Mouse (Mus musculus) splenic B cell, adult 2 months (primary cell): ENCODE results near the gene Psen1.

Source experiments
- DNase-seq: peaks from one replicate; pipeline ENCODE4 v3.0.0-alpha.2; 2011; ENCODE audit warnings: low read depth, low spot score
- H3K27me3 ChIP-seq: 2 replicates; pipeline ENCODE4 v1.6.1; 2012; ENCODE audit warnings: mild to moderate bottlenecking, low read length, moderate library complexity, mixed read lengths; ENCODE audit not compliant: control insufficient read depth, poor library complexity, insufficient read depth, severe bottlenecking
- H3K36me3 ChIP-seq: 2 replicates; pipeline ENCODE4 v1.6.1; 2012; ENCODE audit warnings: mild to moderate bottlenecking, low read length, moderate library complexity, mixed read lengths; ENCODE audit not compliant: control insufficient read depth, poor library complexity, insufficient read depth, severe bottlenecking

Psen1 gene

DNA sequence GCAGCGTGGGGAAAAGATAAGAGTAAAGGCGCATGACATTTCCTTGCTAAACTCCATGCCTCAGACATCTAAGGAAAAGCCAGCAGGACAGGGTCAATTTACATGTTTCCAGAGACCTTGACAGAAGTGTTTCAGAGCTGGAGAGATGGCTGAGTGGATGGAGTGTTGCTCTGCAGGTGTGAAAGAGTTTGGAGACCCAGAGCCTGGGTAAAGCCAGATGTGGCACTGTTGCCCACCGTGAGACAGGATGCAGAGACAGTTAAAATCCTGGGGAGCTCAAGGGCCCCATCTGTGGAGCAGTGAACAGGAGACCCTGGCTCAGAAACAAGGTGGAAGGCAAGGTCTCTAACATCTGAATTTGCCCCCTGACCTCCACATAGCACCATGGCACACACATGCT lies 55.8 kb downstream of the Psen1 start:
- Histone ChIP-seq H3K36me3 (no peaks in the 10 kb centered on the region), H3K27me3 (no peaks in the 10 kb centered on the region)
- no peak for DNase-seq

DNA sequence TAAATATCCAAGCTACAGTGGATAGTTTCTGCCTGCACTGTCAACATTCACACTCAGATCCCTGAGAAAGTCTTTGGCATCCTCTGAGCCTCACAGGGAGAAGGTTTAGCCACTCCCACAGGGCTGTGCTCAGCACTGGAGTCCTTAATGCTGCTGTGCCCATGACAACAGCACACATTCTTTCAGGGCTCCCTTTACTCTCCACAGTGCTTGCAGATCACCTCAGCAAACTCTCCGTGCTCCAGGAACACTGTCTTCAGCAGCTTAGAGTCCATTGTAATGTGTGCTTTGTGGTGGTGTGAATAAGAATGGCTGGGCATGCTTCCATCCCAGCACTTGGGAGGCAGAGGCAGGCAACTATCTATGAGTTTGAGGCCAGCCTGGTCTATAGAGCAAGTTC lies 61.2 kb downstream of the Psen1 start:
- DNase-seq, result no peak
- Histone ChIP-seq H3K36me3 (no peaks in the 10 kb centered on the region), H3K27me3 (no peaks in the 10 kb centered on the region)

- no peaks in the 10 kb centered on the region for H3K27me3 ChIP-seq
- no peak for DNase-seq
Measured at GRCm38 (mm10) chr12:83752495-83752894, 64.5 kb downstream of the Psen1 start.

DNA sequence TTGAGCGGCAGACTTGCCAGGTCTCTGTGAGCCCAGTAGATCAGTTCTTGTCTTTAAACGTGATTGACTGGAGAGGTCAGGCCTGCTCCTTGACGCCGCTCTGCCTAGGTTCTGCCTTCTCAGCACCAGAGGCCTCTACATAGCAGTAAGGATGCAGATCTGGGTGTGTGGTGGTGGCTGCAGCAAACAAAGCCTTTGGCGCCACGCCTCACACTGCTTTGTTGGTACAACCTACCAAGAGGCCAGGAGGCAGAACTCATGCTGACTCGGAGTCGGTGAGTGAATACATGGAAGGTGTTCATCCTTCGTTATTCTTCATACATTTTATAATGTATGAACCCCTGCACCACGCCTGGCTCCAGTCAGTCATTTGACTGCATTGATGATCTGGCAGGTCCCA lies 70.8 kb downstream of the Psen1 start:
- Histone ChIP-seq H3K27me3 (no peaks in the 10 kb centered on the region), H3K36me3 (no peaks in the 10 kb centered on the region)
- no peak for DNase-seq

More at GRCm38 (mm10) chr12:83752495-83752894, 64.5 kb downstream of the Psen1 start:
- H3K36me3 ChIP-seq, result no peaks in the 10 kb centered on the region

DNA sequence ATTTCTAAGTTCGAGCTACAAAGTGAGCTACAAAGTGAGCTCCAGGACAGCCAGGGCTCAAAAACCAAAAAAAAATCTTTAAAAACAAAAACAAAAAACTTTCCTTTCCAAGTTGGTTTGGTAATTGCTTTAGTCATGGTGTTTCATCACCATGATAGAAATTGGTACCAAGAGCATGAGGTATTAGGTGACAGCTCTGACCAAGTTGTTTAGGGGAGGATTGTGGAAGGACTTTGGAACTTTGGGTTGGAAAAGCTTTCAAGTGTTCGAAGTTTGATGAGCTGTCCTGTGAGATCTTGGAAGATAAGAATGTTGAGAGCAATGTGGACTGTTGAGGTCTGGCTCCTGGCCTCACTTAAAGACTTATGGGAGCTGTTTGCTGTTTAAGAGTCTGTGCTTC lies 72.2 kb downstream of the Psen1 start:
- no peaks in the 10 kb centered on the region for H3K27me3 ChIP-seq
- H3K36me3 ChIP-seq, result no peaks in the 10 kb centered on the region
- DNase-seq, result no peak

GRCm38 (mm10) chr12:83762706-83763105 lies 74.8 kb downstream of the Psen1 start:
- Histone ChIP-seq H3K27me3 (no peaks in the 10 kb centered on the region), H3K36me3 (no peaks in the 10 kb centered on the region)
- DNase-seq, result peak; percentile 45

DNA sequence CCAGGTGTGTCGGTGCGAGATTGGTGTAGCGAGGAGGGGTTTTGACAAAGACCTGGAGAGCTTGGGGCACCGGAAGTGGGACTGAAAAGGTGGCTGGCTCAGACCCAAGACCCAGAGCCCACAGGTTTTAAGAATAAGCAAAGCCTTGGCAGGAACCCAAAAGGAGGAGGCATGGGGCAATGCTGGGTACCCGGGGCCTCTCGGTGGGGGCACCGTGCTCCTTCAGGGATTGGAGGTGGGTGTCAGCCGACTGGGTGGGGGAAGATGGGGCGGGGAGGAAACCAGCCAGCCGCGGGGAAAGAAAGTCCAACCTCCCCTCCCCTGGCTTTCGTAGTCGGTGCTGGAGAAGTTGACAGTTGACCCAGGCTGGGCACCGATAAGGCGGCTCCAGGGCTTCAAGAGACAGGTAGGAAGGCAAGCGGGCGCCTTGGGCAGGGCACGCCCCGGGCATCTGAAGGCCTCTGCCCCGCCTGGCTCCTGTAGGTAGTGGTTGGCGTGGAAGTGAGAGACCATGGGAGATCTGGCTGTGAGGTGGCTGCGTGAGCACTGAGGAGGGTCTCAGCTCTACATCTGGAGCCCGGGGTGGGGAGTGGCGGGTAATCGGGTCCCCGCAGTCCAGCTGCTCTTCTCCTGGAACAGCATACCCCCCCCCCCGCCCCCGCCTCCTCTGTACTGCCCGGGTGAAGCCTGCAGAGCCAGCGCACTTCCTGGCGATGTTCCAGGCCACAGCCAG lies 75.5 kb downstream of the Psen1 start, which contains the start of gene Papln:
Gene Papln (plus strand): TSS at position 324 of the 733 bp plus-strand sequence.
- peak; percentile 55 for DNase-seq
- no peaks in the 10 kb centered on the region for H3K27me3 ChIP-seq
- no peaks in the 10 kb centered on the region for H3K36me3 ChIP-seq

DNA sequence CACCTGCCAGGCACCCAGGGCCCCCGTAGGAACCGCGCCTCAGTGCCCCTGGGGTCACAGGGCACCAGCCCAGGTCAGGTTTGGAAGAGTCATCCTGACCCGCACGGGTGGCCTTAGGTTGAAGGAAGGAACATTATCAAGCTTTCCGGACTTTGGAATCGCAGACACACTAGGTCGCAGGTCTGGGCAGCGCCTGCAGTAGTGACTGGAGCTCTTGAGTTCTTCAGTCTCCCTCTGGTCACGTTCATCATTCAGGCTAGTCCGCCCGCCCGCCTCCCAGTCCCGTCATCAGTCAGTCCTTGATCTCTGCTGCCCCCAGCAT lies 76.1 kb downstream of the Psen1 start:
- no peaks in the 10 kb centered on the region for H3K36me3 ChIP-seq
- no peaks in the 10 kb centered on the region for H3K27me3 ChIP-seq
- DNase-seq, result no peak

DNA sequence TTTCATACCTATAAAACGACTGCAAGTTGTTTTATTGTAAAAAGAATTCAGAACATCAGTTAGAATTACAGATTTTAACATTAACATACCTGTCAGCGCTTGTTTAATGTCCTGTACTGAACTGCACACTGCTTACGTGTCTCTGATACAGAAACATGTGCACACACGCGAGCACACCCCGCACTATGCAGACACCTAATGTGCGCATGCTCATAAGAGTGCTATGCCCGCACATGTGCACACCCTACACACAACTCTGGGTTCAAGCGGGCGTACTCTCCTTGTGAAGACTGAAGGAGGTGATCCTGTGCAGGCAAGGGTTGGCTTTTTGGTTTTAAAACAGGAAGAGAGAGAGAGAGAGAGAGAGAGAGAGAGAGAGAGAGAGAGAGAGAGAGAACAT lies 76.6 kb downstream of the Psen1 start:
- Histone ChIP-seq H3K27me3 (no peaks in the 10 kb centered on the region), H3K36me3 (no peaks in the 10 kb centered on the region)
- DNase-seq, result no peak

DNA sequence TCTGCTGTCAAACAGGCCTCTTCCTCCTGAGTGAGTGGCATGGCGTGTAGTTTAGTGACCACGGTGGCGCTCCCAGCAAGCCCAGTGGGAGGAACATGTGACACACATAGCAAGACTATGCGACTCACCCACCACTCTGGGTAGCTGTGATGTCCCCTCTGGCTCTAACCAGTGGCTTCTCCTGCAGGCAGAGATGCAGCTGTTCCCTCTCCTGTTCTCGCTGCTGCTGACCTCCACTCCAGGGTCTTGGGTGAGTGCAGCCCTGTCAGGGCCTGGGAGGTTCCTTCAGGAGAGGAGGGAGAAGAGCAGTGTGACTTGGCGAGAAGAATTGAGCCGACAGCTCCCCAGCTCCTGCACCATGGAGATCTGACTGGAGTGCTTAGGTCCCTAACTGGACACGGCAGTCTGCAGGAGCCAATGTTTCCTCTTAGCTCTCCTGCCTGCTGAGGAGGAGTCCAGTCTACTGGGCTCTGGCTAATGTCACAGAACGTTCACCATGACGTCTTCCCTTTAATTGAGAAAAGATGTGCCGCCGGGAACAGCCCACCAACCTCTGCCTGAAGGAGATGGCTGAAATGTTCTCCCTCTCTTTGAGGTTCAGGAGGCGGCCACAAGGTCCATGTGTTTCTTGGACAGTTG lies 78.1 kb downstream of the Psen1 start:
- no peak for DNase-seq
- H3K27me3 ChIP-seq, result no peaks in the 10 kb centered on the region
- no peaks in the 10 kb centered on the region for H3K36me3 ChIP-seq

DNA sequence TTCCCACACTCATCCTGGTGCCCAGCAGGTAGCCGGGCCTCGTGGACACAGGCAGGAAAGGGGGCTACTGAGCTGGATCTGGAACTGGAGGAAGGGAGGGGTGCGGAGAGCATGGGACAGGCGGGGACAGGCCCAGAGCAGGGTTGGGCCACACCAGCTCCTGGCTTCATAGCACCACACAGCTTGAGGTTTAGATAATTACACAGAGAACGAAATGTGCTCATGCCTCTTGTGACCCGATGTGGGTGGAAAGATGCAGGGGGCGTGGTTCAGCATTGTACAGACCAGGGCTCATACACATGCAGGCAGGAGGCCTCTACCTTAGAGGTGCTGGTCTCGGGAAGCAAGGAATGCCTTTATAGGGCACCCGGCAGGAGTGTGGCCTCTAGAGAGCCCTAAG lies 79.9 kb downstream of the Psen1 start:
- no peaks in the 10 kb centered on the region for H3K27me3 ChIP-seq
- no peak for DNase-seq
- no peaks in the 10 kb centered on the region for H3K36me3 ChIP-seq

DNA sequence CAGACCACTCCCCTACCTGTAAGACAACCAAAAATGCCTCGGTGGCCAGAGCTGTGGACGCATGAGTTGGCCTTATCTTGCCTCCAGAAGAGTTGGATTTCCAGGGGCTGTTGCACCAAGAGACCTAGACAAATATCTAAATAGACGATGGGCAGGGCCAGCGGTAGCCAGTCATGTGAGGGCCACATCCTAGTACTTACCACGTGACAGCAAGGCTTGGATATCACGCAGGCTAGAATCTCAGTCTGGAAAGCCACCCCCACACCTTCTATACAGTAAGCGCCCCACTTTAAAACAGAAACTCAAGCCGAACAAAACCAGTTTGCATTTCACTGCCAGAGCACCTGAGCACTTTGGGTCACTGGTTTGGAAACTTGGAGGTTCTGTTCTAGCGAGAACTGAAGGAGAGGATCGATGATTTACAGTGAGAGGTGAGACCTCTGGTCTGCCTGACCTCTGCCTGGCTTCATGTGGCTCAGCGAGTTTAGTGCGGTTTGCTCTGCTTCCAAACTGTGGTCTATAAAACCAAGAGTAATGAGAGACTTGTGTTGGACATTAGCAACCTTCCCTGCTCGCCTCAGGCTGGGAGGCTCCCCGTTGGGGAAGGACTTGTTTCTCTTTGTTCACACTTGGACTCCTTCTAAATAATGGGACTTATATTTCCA lies 80.4 kb downstream of the Psen1 start:
- H3K36me3 ChIP-seq, result no peaks in the 10 kb centered on the region
- DNase-seq, result no peak

GRCm38 (mm10) chr12:83770418-83771256 lies 82.7 kb downstream of the Psen1 start:
- DNase-seq, result peak; percentile 70
- H3K27me3 ChIP-seq, result no peaks in the 10 kb centered on the region
- H3K36me3 ChIP-seq, result no peaks in the 10 kb centered on the region

More for the DNA sequence above, 80.4 kb downstream of the Psen1 start:
- H3K27me3 ChIP-seq, result no peaks in the 10 kb centered on the region

DNA sequence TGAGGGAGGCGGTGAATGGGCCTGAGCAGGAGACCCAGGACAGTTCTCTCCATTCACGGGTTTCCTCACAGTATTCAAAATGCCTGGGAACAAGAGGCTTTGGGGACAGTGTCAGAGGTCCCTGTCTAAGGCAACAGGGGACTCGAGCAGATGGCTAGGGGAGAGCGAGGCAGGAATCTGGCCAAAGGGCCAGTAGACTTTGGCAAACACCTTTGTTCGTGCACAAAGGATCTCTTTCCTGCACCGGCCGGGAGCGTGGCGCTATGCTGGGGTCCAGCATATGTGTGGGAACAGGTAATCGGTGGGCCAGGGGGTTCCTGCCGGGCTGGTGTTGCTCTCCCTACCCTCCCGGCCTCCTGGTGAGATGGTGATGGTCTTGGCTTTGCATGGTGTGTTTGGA lies 87.7 kb downstream of the Psen1 start:
- DNase-seq, result no peak
- H3K27me3 ChIP-seq, result no peaks in the 10 kb centered on the region

DNA sequence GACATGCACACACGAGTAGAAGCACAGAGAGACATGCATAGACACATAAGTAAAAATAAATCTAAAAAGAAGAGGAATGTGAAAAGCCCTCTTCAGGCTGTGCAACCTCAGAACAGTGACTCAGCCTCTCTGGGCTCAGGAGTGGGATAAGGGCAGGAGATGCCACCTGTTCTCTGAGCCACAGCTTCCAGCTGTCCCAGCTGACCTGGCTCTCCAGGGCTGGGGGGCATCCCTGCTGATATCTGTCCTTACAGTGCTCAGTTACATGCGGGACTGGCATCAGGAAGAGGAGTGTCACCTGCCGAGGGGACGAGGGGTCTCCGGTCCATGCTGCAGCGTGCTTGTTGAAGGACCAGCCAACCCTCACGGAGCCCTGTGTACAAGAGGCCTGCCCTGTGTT lies 88.8 kb downstream of the Psen1 start:
- no peaks in the 10 kb centered on the region for H3K36me3 ChIP-seq
- no peak for DNase-seq
- no peaks in the 10 kb centered on the region for H3K27me3 ChIP-seq

More for the DNA sequence above, 87.7 kb downstream of the Psen1 start:
- H3K36me3 ChIP-seq, result no peaks in the 10 kb centered on the region
